Mouse (Mus musculus) liver, adult 2 months (tissue): ENCODE data around the gene Ube2n.

Experiments
- CTCF ChIP-seq: fragments of 200-500 bp; IDR thresholded peaks from 2 replicates; pipeline ENCODE4 v1.5.1; 2011; ENCODE audit warnings: low read depth, low read length, control low read depth
- POLR2A ChIP-seq: fragments of 200-500 bp; IDR thresholded peaks from 2 replicates; pipeline ENCODE4 v1.6.1; 2011; ENCODE audit warnings: low read length, control low read depth; ENCODE audit not compliant: insufficient read depth; ENCODE audit errors: extremely low read depth

- TF ChIP-seq POLR2A (no peak), CTCF (no peak)
Measured at GRCm38 (mm10) chr10:95548154-95548826, 33.3 kb downstream of the Ube2n start.
